Mouse (Mus musculus): Measurements from ENCODE around the gene Kat6b. TPM values are rescaled to one million over a fixed set of nuclear protein-coding genes. Genes with fewer than 3 reads are reported as not detected.
A peak's percentile ranks its signal among the peaks of the same experiment; 100 is the strongest.
"Not testable (repeated sequence)": the region's sequence is repeated elsewhere in the genome, so short reads cannot be mapped to it uniquely, and the experiment has no call there.

Gene Kat6b
- total RNA-seq, 2 experiments from 2014 or later: 39.2 to 39.3 TPM

- intact Hi-C loops (cut with DNase I): no loop called here
- DNase-seq: no peak
These were observed 39.3 kb downstream of the Kat6b start for GRCm38 (mm10) chr14:21520496-21520895.

DNA sequence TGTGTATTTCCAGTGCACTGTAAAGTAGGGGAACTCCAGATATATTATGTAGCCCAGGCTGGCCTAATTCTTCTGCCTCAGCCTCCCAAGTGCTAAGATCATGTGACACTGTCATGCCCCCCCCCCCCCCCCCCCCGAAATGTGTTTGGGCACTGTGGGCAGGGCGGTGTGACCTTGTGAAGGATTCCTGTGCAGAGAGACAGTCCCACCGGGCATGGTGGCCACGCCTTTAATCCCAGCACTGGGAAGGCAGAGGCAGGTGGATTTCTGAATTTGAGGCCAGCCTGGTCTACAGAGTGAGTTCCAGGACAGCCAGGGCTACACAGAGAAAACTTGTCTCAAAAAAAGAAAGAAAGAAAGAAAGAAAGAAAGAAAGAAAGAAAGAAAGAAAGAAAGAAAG, 40.3 kb downstream of the Kat6b start:
- DNase-seq; intact Hi-C loops (cut with DNase I): not testable (repeated sequence)

DNA sequence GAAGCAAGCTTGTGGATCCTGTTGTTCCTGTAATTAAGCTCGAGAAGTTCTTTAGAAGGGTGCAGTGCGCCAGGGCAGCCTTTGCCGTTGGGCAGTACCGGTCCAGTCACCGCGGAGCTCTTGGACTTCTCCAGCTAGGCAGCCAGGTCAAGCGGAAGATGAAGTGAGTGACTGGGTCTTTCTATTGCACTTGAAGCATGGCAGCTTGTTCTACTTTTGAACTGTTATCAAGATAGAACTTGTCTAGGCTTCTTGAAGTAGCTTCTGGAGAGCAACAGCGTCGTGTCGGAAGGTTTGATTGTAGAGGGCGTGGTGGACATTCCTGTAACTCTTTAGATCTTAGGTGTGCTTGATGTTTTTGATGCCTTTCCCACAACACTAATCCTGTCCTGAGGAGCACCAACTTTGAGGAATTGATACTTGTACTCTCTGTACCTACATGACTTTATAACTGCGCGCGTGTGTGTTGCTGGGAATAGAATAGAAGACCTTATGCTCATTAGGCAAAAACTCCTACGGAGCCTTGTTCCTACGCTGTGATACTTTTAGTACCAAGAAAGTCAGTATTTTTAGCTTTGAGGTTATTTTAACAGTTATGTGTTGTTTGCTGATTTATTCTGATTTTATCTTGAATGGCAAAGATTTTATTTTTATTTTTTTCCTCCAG, 41.2 kb downstream of the Kat6b start:
- no peak for DNase-seq

DNA sequence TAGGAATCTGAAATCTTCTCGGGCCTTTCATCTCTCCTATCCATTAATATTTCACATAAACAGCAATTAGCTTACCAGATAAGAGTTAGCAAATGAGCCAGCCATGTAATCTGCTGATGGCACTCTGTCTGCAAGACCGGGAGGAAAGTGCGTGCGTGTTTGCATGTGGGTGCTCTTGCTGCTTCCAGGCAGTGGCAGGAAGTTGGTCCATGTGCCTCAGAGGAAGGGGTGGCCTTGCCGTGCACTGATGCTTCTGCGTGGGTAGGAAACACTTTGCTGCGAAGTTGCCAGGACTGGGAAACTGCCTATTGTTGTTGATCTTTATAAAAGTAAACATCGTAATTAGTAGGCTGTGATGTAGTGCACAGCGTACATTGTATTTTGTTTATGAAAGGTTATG, 42.0 kb downstream of the Kat6b start:
- intact Hi-C loops (cut with DNase I): no loop called here
- DNase-seq: no peak

More for the DNA sequence above, 41.2 kb downstream of the Kat6b start:
- intact Hi-C loops (cut with DNase I): no loop called here

GRCm38 (mm10) chr14:21523851-21524441, 42.7 kb downstream of the Kat6b start:
- peak; percentile 42 to 52 for DNase-seq
- intact Hi-C loops (cut with DNase I): no loop called here

DNA sequence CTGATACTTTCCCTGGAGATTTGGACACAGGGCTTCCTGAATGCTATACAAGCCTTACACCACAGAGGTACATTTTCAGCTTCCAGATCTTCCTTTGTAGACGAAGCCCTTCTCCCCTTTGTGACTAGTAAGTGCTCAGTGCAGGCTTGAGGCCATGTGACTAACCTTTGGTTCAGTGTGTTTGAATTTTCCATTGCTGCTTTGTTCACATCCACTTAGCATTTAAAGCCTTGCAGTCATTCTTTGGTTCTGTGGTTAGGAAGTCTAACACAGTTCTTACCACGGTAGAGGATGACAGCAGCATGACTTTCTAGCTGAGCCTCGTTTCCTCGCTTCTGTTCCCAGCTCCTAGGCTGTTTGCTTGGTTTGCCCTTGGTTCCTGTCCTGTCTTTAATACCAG, 44.4 kb downstream of the Kat6b start:
- intact Hi-C loops (cut with DNase I): no loop called here
- DNase-seq: no peak

DNA sequence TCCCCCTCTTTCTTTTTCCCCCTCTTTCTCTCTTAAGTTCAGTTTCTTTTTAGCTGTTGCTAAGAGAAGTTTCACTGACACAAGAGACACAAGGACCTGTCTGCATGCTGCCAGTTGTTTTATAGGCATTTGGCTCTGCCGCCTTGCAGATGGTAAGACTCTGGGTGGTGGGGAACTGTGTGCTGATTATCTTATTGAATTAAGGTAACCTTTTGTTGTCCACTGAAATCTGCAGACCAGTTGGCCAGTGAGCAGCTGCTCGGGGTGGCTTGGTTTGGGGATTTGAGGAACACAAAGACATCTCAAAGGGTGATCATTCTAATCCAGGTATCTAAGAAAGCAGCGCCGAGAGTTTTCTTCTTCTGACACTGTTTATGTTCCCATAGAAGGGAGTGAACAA, 52.3 kb downstream of the Kat6b start:
- no peak for DNase-seq

GRCm38 (mm10) chr14:21534066-21534465, 52.8 kb downstream of the Kat6b start:
- DNase-seq: no peak
- intact Hi-C loops (cut with DNase I): no loop called here

More for the DNA sequence above, 52.3 kb downstream of the Kat6b start:
- intact Hi-C loops (cut with DNase I): no loop called here

GRCm38 (mm10) chr14:21534542-21535272, 53.5 kb downstream of the Kat6b start:
- intact Hi-C loops (cut with DNase I): no loop called here
- DNase-seq: no peak

GRCm38 (mm10) chr14:21536485-21537181, 55.4 kb downstream of the Kat6b start:
- peak; percentile 40 to 53 for DNase-seq
- intact Hi-C loops (cut with DNase I): no loop called here

DNA sequence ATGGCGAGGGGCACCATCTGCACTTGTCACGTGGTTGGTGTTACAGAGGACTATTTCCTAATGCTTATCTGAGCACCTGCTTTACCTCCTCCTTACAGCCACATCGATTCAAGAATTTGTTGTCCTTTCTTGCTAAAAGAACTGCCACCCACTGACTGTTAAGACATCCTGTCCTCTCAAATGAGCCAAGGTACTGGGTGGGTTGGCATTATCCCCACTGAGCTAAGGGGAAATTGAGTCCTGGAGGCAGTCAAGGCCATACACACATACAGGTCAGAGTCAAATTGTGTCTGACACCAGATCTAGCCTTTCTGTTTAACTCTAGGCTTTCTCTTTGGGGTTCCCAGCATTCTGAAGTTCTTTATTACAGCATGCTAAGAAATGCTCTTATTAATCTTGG, 56.6 kb downstream of the Kat6b start:
- no peak for DNase-seq
- intact Hi-C loops (cut with DNase I): no loop called here

GRCm38 (mm10) chr14:21539731-21540130, 58.5 kb downstream of the Kat6b start:
- intact Hi-C loops (cut with DNase I): no loop called here
- DNase-seq: no peak

DNA sequence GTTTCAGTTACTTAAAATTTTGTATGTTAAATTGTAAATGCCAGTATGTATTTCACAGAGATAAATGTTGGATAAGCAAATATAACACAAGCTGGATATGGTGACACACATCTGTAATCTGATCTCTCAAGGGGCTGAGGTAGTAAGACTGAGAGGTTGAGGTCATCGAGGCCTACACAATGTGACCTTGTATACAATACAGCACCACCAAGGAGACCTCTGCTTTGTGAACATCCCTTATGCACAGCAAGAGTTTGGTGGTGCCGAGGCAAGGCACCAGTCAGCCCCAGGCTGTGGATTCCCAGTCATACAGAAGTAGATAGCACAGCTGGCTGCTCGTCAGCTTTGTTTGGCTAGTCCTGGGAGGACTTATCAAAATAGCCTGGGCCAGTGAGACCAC, 59.1 kb downstream of the Kat6b start:
- DNase-seq: no peak
- intact Hi-C loops (cut with DNase I): no loop called here

DNA sequence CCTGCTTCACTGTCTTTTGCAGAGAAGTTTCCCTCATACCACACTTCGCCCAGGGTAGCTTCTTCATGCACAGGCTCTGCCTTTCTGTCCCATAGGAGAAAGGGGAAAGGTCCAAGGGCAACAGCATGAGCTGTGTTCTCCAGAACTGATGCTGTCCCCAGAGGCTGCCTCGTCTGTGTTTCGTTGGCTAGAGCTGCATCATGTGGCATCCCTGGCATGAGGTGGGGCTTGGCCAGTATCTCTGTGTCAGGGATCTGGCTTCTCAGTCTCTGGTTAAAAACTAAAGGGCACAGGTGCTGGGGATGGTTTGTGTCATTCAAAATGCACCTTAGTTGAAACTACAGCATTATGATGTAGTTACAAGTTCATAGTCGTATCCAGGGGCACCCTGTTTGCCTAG, 64.3 kb downstream of the Kat6b start:
- intact Hi-C loops (cut with DNase I): no loop called here
- peak; percentile 38 to 45 for DNase-seq

GRCm38 (mm10) chr14:21546351-21546750, 65.1 kb downstream of the Kat6b start:
- intact Hi-C loops (cut with DNase I): no loop called here
- no peak for DNase-seq

- no peak for DNase-seq
- intact Hi-C loops (cut with DNase I): no loop called here
These were observed 66.1 kb downstream of the Kat6b start for GRCm38 (mm10) chr14:21547297-21547696.

GRCm38 (mm10) chr14:21547965-21548364, 66.7 kb downstream of the Kat6b start:
- DNase-seq: no peak
- intact Hi-C loops (cut with DNase I): no loop called here

GRCm38 (mm10) chr14:21548952-21549607, 67.8 kb downstream of the Kat6b start:
- DNase-seq: no peak
- intact Hi-C loops (cut with DNase I): no loop called here

DNA sequence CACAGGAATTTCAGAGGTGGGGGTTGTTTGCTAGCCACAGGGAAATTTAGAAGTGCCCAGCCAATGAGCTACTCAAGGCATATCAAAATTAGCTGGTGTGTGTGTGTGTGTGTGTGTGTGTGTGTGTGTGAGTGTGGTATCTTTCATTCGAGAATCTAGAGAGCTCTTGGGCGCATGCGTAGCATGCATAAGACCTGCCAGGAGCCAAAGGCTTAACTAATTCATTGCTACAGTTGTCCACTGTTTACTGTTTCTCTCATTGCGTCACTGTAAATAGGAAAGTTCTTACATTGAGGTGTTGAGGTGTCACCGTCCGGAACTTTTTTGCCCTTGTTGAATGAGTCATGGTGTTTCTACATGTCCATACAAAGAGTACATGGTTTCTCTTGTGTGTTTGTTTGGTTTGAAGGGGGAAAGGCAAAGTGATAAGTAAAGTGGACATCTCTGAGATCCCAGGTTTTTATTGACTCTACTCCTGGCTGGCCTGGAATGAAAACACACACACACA, 68.4 kb downstream of the Kat6b start:
- DNase-seq: no peak
- intact Hi-C loops (cut with DNase I): no loop called here

GRCm38 (mm10) chr14:21550576-21550975, 69.3 kb downstream of the Kat6b start:
- intact Hi-C loops (cut with DNase I): no loop called here

DNA sequence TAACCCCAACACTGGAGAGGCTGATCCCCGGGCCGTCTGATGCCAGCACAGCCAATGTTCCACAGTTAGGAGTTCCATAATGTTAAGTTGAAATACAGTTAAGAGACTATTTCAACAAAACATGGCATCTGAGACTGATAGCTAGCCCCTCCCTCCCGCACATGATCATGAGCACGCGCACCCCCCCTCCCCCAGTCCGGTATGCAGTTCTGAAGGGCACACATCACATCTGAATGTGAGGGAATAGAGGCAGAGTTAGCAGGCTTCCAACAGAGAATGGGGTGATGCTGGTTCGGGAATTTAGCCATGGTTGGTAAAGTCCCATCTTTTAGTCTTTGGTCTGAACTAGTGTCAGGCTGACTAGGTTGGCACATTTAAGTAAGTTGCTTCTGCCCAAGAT, 70.4 kb downstream of the Kat6b start:
- no peak for DNase-seq
- intact Hi-C loops (cut with DNase I): no loop called here

More at GRCm38 (mm10) chr14:21550576-21550975, 69.3 kb downstream of the Kat6b start:
- DNase-seq: no peak

Data from heart, postnatal 10 days (tissue).